Mouse (Mus musculus): Measurements from ENCODE around the gene Scd4. TPM values are rescaled to one million over a fixed set of nuclear protein-coding genes. Genes with fewer than 3 reads are reported as not detected.
A peak's percentile ranks its signal among the peaks of the same experiment; 100 is the strongest.

Gene Scd4
- polyA plus RNA-seq, 1 experiment from 2014 or later = 0.04 TPM

DNA sequence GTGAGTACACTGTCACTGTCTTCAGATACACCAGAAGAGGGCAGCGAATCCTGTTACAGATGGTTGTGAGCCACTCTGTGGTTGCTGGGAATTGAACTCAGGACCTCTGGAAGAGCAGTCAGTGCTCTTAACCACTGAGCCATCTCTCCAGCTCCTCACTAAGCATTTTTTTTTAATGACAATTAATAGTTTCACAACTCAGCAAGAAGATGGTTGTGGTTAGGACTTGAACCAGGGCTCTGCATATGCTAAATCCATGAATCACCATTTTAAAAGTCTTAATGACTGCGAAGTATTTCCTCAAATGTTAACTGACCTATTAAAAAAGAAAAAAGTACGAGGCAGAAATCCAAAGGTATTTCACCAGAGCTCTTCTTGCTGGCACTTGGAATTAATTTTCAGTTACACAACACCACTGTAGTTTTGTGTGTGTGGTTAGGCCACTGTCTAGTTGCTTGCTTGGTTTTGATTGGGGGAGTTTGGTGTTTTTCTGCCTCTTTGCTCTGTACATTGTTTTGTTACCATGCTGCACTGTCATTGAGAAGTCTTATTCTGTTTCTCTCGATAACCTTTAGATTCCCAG, 54.3 kb downstream of the Scd4 start:
- Histone ChIP-seq H3K4me3 (no peak overlapping the region), H3K9ac (peak overlapping the region; percentile 71; the same call in 1 of the 2 replicates), H3K4me2 (peak overlapping the region; percentile 88), H3K9me3 (replicated peaks) (no peaks in the 10 kb centered on the region), H3K27ac (peak overlapping the region; percentile 86), H3K36me3 (no peaks in the 10 kb centered on the region), H3K4me1 (peaks cover 66% of the 10 kb centered on the region), H3K27me3 (replicated peaks) (no peaks in the 10 kb centered on the region)
- WGBS (ENCODE audit: insufficient replicate concordance) = 84% methylated on average over 4 of the region's 4 CpGs
- no peak for ATAC-seq

DNA sequence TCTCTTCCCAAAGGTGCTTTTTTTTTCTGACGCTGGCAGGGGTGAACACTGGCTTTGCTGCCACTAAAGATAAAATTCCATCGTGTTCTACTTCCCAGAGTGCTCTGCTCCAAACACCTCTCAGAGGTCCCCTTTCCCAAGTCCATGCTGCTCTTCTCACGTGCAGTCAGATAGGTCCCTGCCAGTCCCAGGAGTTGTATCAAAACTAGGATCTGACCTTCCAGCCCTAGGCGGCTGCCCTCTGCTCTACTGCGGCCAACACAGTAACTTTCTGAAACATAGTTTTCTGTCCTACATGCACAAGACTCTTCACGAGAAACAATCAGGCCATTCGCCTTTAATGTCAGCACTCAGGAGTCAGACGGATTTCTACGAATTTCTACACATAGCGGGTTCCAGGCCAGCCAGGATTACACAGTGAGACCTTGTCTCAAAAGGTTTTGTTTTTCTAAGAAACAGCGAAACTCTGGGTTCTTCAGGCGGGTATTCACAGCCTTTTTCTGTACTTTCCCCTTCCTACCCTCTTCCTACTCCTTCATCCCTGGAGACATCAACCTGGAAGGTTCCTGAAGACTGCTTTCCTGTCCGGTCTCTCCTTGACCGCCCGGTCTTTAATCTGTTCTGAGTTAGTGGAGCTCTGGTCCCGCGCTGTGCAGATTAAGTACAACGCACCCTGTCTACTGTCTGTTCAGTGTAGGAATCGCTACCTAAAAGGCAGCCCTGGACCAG, 55.0 kb downstream of the Scd4 start:
- WGBS (ENCODE audit: insufficient replicate concordance) = 20% methylated on average over 19 of the region's 19 CpGs
- Histone ChIP-seq H3K9ac (peak overlapping the region; percentile 71), H3K4me1 (peaks cover 73% of the 10 kb centered on the region)

DNA sequence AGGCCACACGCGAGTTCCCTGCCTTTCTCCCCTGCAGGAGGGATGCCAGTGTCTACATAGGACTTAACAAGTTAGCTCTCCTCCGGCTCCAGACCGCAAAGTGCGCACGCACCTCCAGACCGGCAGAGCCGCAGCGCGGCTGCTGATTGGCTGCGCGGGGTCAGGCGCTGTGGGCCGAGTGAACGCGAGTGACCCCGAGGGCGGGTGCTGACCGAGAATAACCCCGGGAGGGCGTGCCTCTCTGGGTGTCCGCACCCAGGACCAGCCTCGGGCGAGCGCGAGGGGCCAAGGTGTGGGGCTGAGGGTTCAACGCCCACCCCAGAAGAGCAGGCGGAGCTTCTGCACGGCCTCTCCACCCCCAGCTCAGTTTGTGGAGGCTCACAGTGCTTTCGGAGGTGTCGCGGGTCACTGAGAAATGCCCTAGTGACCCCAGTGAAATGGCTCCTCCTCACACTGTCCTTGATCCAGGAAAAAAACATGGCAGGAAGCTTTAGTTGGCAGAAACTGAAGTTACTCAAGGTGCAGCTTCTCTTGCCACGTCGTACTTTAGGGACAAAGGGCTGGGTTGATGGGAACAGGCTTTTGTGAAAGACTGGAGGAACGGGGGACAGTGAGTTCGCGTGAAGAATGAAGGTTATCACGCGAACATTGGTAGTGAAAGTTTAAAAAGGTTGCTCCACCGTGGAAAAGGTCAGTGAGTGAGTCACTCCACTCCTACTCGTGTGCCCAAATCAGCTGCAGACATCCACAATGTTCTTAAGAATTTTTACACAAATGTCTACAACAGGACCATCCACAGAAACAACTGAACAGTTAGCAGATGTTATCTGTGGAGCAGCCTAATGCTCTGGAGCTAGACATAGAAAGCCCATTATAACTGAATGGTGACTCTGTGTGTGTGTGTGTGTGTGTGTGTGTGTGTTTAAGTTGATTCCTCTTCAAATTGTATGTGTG, 55.9 kb downstream of the Scd4 start:
- 2% methylated on average over 41 of the region's 41 CpGs for WGBS (ENCODE audit: insufficient replicate concordance)
- Histone ChIP-seq H3K4me1 (peaks cover 80% of the 10 kb centered on the region), H3K9ac (peak overlapping the region; percentile 71), H3K9me3 (replicated peaks) (no peaks in the 10 kb centered on the region), H3K4me3 (peak overlapping the region; percentile 62), H3K27me3 (replicated peaks) (no peaks in the 10 kb centered on the region), H3K4me2 (peak overlapping the region; percentile 88), H3K27ac (peak overlapping the region; percentile 86), H3K36me3 (no peaks in the 10 kb centered on the region)
- peak; percentile 97 for ATAC-seq

More for the DNA sequence above, 55.0 kb downstream of the Scd4 start:
- H3K27ac ChIP-seq = peak overlapping the region; percentile 86
- ATAC-seq = peak; percentile 1; the same call in 1 of the 2 replicates
- peak overlapping the region; percentile 62 for H3K4me3 ChIP-seq
- H3K4me2 ChIP-seq = peak overlapping the region; percentile 88
- no peaks in the 10 kb centered on the region for H3K36me3 ChIP-seq
- H3K27me3 ChIP-seq (replicated peaks) = no peaks in the 10 kb centered on the region
- H3K9me3 ChIP-seq (replicated peaks) = no peaks in the 10 kb centered on the region

DNA sequence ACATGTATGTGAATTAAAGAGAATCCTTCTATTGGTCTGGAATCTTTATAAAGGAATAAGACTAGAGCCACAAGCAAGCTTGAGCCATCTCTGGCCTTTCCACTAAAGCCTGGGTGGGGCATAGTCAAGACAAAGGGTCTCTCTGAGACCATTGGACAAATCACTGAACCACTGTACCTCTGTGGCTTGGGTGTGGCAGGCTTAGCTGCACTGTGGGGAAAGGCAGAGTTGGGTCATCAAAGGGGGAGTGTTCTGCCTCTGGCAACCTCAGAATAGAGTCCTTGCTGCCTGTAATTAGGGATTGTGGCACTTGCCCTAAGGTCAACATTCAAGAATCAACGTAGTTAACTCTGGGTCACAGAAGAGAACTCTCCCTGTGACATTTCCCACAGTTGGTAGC, 56.6 kb downstream of the Scd4 start:
- WGBS (ENCODE audit: insufficient replicate concordance) = 79% methylated on average over 1 of the region's 1 CpGs
- Histone ChIP-seq H3K9ac (0 out of 2 replicates have a peak overlapping the region, but pooled peaks have one; percentile 71), H3K4me2 (peak overlapping the region; percentile 88), H3K9me3 (replicated peaks) (no peaks in the 10 kb centered on the region), H3K27me3 (replicated peaks) (no peaks in the 10 kb centered on the region), H3K4me1 (peaks cover 86% of the 10 kb centered on the region), H3K36me3 (no peaks in the 10 kb centered on the region), H3K4me3 (no peak overlapping the region), H3K27ac (peak overlapping the region; percentile 86)
- no peak for ATAC-seq

DNA sequence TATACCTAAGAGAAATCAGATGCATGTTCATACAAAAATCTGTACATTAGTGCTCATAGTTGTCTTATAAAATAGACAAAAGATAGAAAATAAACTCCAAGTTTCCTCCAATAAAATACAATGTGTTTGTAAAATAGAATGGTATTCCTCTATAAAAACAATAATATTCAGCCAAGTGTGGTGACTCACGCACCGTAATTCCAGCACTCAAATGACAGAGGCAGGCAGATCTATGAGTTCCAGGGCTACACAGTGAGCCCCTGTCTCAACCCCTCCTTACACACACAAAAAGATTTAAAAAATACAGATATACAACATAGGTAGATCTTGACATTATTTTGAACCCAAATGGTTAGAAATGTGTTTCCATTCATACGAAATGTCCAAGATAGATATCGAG, 59.0 kb downstream of the Scd4 start:
- no peak for ATAC-seq
- Histone ChIP-seq H3K27ac (no peak overlapping the region), H3K4me1 (peaks cover 86% of the 10 kb centered on the region), H3K36me3 (no peaks in the 10 kb centered on the region), H3K27me3 (replicated peaks) (no peaks in the 10 kb centered on the region), H3K9me3 (replicated peaks) (no peaks in the 10 kb centered on the region), H3K9ac (no peak overlapping the region), H3K4me3 (no peak overlapping the region), H3K4me2 (no peak overlapping the region)
- 85% methylated on average over 4 of the region's 4 CpGs for WGBS (ENCODE audit: insufficient replicate concordance)

DNA sequence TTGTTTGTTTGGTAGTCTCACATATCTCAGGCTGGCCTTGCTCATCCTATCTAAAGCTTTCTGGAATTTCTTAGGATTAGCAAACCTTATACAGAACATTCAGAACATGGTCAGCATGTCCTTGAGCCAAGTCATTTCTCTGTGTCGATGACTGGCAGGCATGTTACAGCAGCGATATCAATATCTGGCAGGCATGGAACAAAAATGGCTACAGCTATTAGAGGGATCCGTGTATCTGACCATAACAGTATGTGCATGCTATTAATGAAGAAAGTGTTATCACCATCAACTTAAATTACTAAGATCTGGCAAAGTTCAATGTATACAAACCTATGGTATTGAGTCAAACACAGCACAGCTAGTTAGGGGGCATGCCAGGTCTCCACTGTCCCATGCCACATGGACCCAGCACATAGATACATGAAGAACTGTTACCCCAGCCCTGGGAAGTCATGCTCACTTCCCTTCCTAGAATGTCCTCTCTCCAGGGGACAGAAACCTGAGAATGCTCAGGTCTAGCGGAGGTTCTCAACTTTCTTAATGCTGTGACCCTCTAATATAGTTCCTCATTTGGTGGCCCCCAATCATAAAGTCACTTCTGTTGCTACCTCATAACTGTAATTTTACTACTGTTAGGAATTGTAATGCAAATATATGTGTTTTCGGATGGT, 59.6 kb downstream of the Scd4 start:
- Histone ChIP-seq H3K36me3 (peaks cover 3% of the 10 kb centered on the region; the same call in 1 of the 2 replicates), H3K9me3 (replicated peaks) (no peaks in the 10 kb centered on the region), H3K27me3 (replicated peaks) (no peaks in the 10 kb centered on the region), H3K27ac (no peak overlapping the region), H3K4me3 (no peak overlapping the region), H3K9ac (no peak overlapping the region), H3K4me1 (peaks cover 85% of the 10 kb centered on the region), H3K4me2 (no peak overlapping the region)
- no peak for ATAC-seq
- WGBS (ENCODE audit: insufficient replicate concordance) = 69% methylated on average over 5 of the region's 5 CpGs

DNA sequence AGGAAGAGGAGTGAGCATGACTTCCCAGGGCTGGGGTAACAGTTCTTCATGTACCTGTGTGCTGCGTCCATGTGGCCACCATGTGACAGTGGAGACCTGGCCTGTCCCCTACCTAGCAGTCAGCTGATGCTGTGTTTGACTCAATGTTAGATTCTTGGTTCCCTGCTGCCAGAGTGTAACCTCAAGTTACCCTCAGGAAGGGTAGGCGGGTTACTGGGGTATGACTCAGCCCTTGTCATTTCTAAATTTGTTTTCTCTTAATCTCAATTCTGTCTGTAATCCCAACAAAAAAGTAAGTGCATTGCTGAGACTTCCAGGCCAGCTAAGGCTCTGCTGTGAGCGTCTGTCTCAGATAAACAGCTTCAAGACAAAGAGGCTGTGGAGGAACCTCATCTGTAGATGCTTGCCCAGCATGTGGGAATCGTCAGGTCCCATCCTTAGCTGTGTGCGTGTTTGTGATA, 61.1 kb downstream of the Scd4 start:
- H3K27me3 ChIP-seq (replicated peaks) = no peaks in the 10 kb centered on the region
- WGBS (ENCODE audit: insufficient replicate concordance) = 29% methylated on average over 5 of the region's 5 CpGs
- peak overlapping the region; percentile 72 for H3K27ac ChIP-seq
- H3K36me3 ChIP-seq = peaks cover 10% of the 10 kb centered on the region
- peak; percentile 46; the same call in 1 of the 2 replicates for ATAC-seq
- no peak overlapping the region for H3K9ac ChIP-seq
- no peaks in the 10 kb centered on the region for H3K9me3 ChIP-seq (replicated peaks)
- peaks cover 73% of the 10 kb centered on the region for H3K4me1 ChIP-seq
- H3K4me3 ChIP-seq = no peak overlapping the region
- 0 out of 2 replicates have a peak overlapping the region, but pooled peaks have one; percentile 31 for H3K4me2 ChIP-seq

DNA sequence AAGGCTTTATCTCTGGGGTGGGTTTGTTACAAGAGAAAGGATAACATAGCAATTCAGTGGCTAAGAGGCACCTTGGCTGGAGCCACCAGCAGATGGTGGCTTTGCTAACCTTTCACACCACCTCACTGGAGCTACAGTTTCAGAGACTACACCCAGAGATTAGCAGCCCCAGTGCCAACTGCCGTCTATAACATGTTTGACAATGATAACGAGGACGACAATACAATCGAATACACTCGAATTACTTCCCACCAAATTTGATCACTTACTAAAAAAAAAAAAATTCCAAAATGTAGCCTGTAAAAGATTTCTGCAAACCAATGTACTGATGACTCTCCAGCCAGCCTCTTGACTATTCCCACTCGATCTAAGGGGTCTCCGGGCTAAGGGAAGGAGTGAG, 62.1 kb downstream of the Scd4 start:
- Histone ChIP-seq H3K4me3 (no peak overlapping the region), H3K4me2 (peak overlapping the region; percentile 31), H3K27me3 (replicated peaks) (no peaks in the 10 kb centered on the region), H3K4me1 (peaks cover 63% of the 10 kb centered on the region), H3K9me3 (replicated peaks) (no peaks in the 10 kb centered on the region), H3K9ac (0 out of 2 replicates have a peak overlapping the region, but pooled peaks have one; percentile 8), H3K36me3 (peaks cover 20% of the 10 kb centered on the region), H3K27ac (peak overlapping the region; percentile 72; the same call in 1 of the 2 replicates)
- 35% methylated on average over 7 of the region's 7 CpGs for WGBS (ENCODE audit: insufficient replicate concordance)
- ATAC-seq = peak; percentile 86

Small RNAs within 50 kb of the gene (microRNA-seq; reads per million reads assigned to microRNA genes)
- gene Mir5114 = 20.4 reads per million, percentile 31 among the genes with 10 or more reads in this experiment

Other genes starting within 250 kb of the Scd4 start
- 30.5 and 30.8 TPM in 2 replicates for gene Chuk, start 225.6 kb upstream of the Scd4 start, polyA plus RNA-seq (2016; fragmentation: Nextera tagmentation; extraction: Ambion mirVana)
- 25.3 and 26.3 TPM in 2 replicates for gene Cwf19l1, start 197.2 kb upstream of the Scd4 start, polyA plus RNA-seq (2016; fragmentation: Nextera tagmentation; extraction: Ambion mirVana)
- 54.7 and 61.6 TPM in 2 replicates for gene Bloc1s2, start 186.6 kb upstream of the Scd4 start, polyA plus RNA-seq (2016; fragmentation: Nextera tagmentation; extraction: Ambion mirVana)
- not detected in 2 replicates for gene Pkd2l1, start 140.7 kb upstream of the Scd4 start, polyA plus RNA-seq (2016; fragmentation: Nextera tagmentation; extraction: Ambion mirVana)
- gene Scd3, start 129.8 kb upstream of the Scd4 start, polyA plus RNA-seq (2016; fragmentation: Nextera tagmentation; extraction: Ambion mirVana) = 0.29 TPM in 1 of 2 replicates, not detected in the other
- 136 and 148 TPM in 2 replicates for gene Scd2, start 39.4 kb upstream of the Scd4 start, polyA plus RNA-seq (2016; fragmentation: Nextera tagmentation; extraction: Ambion mirVana)
- gene Scd1, start 74.8 kb downstream of the Scd4 start, polyA plus RNA-seq (2016; fragmentation: Nextera tagmentation; extraction: Ambion mirVana) = 8.1 and 10.1 TPM in 2 replicates
- gene Wnt8b, start 160.4 kb downstream of the Scd4 start, polyA plus RNA-seq (2016; fragmentation: Nextera tagmentation; extraction: Ambion mirVana) = not detected in 2 replicates
- 0.36 and 0.38 TPM in 2 replicates for gene Sec31b, start 212.8 kb downstream of the Scd4 start, polyA plus RNA-seq (2016; fragmentation: Nextera tagmentation; extraction: Ambion mirVana)
- gene Gm20538, start 219.7 kb downstream of the Scd4 start, polyA plus RNA-seq (2016; fragmentation: Nextera tagmentation; extraction: Ambion mirVana) = not detected in 2 replicates
- gene Ndufb8, start 222.3 kb downstream of the Scd4 start, polyA plus RNA-seq (2016; fragmentation: Nextera tagmentation; extraction: Ambion mirVana) = 381 and 395 TPM in 2 replicates
- gene Hif1an, start 229.8 kb downstream of the Scd4 start, polyA plus RNA-seq (2016; fragmentation: Nextera tagmentation; extraction: Ambion mirVana) = 18.0 and 18.3 TPM in 2 replicates

All from liver, embryonic 12.5 days (tissue).